Mouse (Mus musculus): ENCODE results near the gene Rbm19.

GRCm38 (mm10) chr5:120194309-120194941, 78.2 kb downstream of the Rbm19 start:
- no peak for TF ChIP-seq CTCF (IDR thresholded peaks at IDR 0.05; ENCODE audit: control insufficient read depth, insufficient read depth, insufficient read length)
- TF ChIP-seq CEBPB (IDR thresholded peaks at IDR 0.05; ENCODE audit: low read depth), result no peak
- TF ChIP-seq MYOD1 (IDR thresholded peaks at IDR 0.05; ENCODE audit: control insufficient read depth, insufficient read length, low read depth), result no peak
- TF ChIP-seq MYOG (IDR thresholded peaks at IDR 0.05; ENCODE audit: control insufficient read depth, extremely low read depth, insufficient read length), result no peak
- no peak for TF ChIP-seq MAX (IDR thresholded peaks at IDR 0.05)
- TF ChIP-seq USF1 (IDR thresholded peaks at IDR 0.05; ENCODE audit: low read depth), result no peak
- no peak for TF ChIP-seq FOSL1 (IDR thresholded peaks at IDR 0.05; ENCODE audit: insufficient read depth, low read length, poor library complexity, severe bottlenecking)
